Mouse (Mus musculus): Measurements from ENCODE around the gene Zfp618. TPM values are rescaled to one million over a fixed set of nuclear protein-coding genes. Genes with fewer than 3 reads are reported as not detected.

Gene Zfp618
- polyA plus RNA-seq, 1 experiment from 2014 or later: 18.4 TPM

- no peaks in the 10 kb centered on the region for H3K27me3 ChIP-seq (replicated peaks; ENCODE audit: control insufficient read depth, insufficient read depth, low read length)
- no peaks in the 10 kb centered on the region for H3K9me3 ChIP-seq (ENCODE audit: control insufficient read depth, low read length)
- H3K36me3 ChIP-seq (ENCODE audit: control insufficient read depth, insufficient read depth): no peaks in the 10 kb centered on the region
- H3K4me2 ChIP-seq (ENCODE audit: low read length): no peak overlapping the region
- 97% methylated on average over 5 of the region's 5 CpGs for WGBS
- no peak overlapping the region for H3K4me3 ChIP-seq (replicated peaks; ENCODE audit: low read length)
- no peak overlapping the region for H3K27ac ChIP-seq (ENCODE audit: low read length)
- H3K9ac ChIP-seq (replicated peaks; ENCODE audit: low read depth, low read length): no peak overlapping the region
- ATAC-seq: no peak
- peaks cover 3% of the 10 kb centered on the region; the same call in 1 of the 2 replicates for H3K4me1 ChIP-seq (replicated peaks; ENCODE audit: control insufficient read depth, insufficient read depth, low read length)
Observed at GRCm38 (mm10) chr4:62969526-62969925, 4.2 kb downstream of the Zfp618 start.

GRCm38 (mm10) chr4:62971991-62972390, 6.6 kb downstream of the Zfp618 start:
- Histone ChIP-seq H3K9me3 (ENCODE audit: control insufficient read depth, low read length) (no peaks in the 10 kb centered on the region), H3K27me3 (replicated peaks; ENCODE audit: control insufficient read depth, insufficient read depth, low read length) (no peaks in the 10 kb centered on the region), H3K9ac (replicated peaks; ENCODE audit: low read depth, low read length) (no peak overlapping the region), H3K36me3 (ENCODE audit: control insufficient read depth, insufficient read depth) (no peaks in the 10 kb centered on the region), H3K4me3 (replicated peaks; ENCODE audit: low read length) (no peak overlapping the region), H3K27ac (ENCODE audit: low read length) (no peak overlapping the region), H3K4me1 (replicated peaks; ENCODE audit: control insufficient read depth, insufficient read depth, low read length) (0 out of 2 replicates have a peak, but pooled peaks cover 3% of the 10 kb centered on the region), H3K4me2 (ENCODE audit: low read length) (no peak overlapping the region)
- 94% methylated on average over 1 of the region's 1 CpGs for WGBS
- ATAC-seq: no peak

- 58% methylated on average over 3 of the region's 3 CpGs for WGBS
- H3K4me1 ChIP-seq (replicated peaks; ENCODE audit: control insufficient read depth, insufficient read depth, low read length): peaks cover 3% of the 10 kb centered on the region; the same call in 1 of the 2 replicates
- ATAC-seq: no peak
Observed at GRCm38 (mm10) chr4:62973086-62973485, 7.7 kb downstream of the Zfp618 start.

GRCm38 (mm10) chr4:62974901-62975300, 9.5 kb downstream of the Zfp618 start:
- no peaks in the 10 kb centered on the region for H3K9me3 ChIP-seq (ENCODE audit: control insufficient read depth, low read length)
- no peak overlapping the region for H3K27ac ChIP-seq (ENCODE audit: low read length)
- H3K27me3 ChIP-seq (replicated peaks; ENCODE audit: control insufficient read depth, insufficient read depth, low read length): no peaks in the 10 kb centered on the region
- H3K36me3 ChIP-seq (ENCODE audit: control insufficient read depth, insufficient read depth): no peaks in the 10 kb centered on the region
- H3K4me2 ChIP-seq (ENCODE audit: low read length): no peak overlapping the region
- no peak overlapping the region for H3K9ac ChIP-seq (replicated peaks; ENCODE audit: low read depth, low read length)
- 78% methylated on average over 2 of the region's 2 CpGs for WGBS
- peaks cover 12% of the 10 kb centered on the region for H3K4me1 ChIP-seq (replicated peaks; ENCODE audit: control insufficient read depth, insufficient read depth, low read length)
- no peak overlapping the region for H3K4me3 ChIP-seq (replicated peaks; ENCODE audit: low read length)
- ATAC-seq: no peak

More at GRCm38 (mm10) chr4:62973086-62973485, 7.7 kb downstream of the Zfp618 start:
- Histone ChIP-seq H3K9ac (replicated peaks; ENCODE audit: low read depth, low read length) (no peak overlapping the region), H3K4me3 (replicated peaks; ENCODE audit: low read length) (no peak overlapping the region), H3K4me2 (ENCODE audit: low read length) (no peak overlapping the region), H3K9me3 (ENCODE audit: control insufficient read depth, low read length) (no peaks in the 10 kb centered on the region), H3K36me3 (ENCODE audit: control insufficient read depth, insufficient read depth) (no peaks in the 10 kb centered on the region), H3K27me3 (replicated peaks; ENCODE audit: control insufficient read depth, insufficient read depth, low read length) (no peaks in the 10 kb centered on the region), H3K27ac (ENCODE audit: low read length) (no peak overlapping the region)

GRCm38 (mm10) chr4:62975541-62975940, 10.2 kb downstream of the Zfp618 start:
- H3K4me1 ChIP-seq (replicated peaks; ENCODE audit: control insufficient read depth, insufficient read depth, low read length): peaks cover 12% of the 10 kb centered on the region
- H3K27ac ChIP-seq (ENCODE audit: low read length): no peak overlapping the region
- no peak overlapping the region for H3K4me3 ChIP-seq (replicated peaks; ENCODE audit: low read length)
- WGBS: 87% methylated on average over 6 of the region's 6 CpGs
- no peak overlapping the region for H3K9ac ChIP-seq (replicated peaks; ENCODE audit: low read depth, low read length)
- H3K36me3 ChIP-seq (ENCODE audit: control insufficient read depth, insufficient read depth): no peaks in the 10 kb centered on the region
- ATAC-seq: no peak
- H3K4me2 ChIP-seq (ENCODE audit: low read length): no peak overlapping the region
- no peaks in the 10 kb centered on the region for H3K27me3 ChIP-seq (replicated peaks; ENCODE audit: control insufficient read depth, insufficient read depth, low read length)
- no peaks in the 10 kb centered on the region for H3K9me3 ChIP-seq (ENCODE audit: control insufficient read depth, low read length)

- Histone ChIP-seq H3K4me3 (replicated peaks; ENCODE audit: low read length) (no peak overlapping the region), H3K36me3 (ENCODE audit: control insufficient read depth, insufficient read depth) (no peaks in the 10 kb centered on the region), H3K9me3 (ENCODE audit: control insufficient read depth, low read length) (no peaks in the 10 kb centered on the region), H3K4me1 (replicated peaks; ENCODE audit: control insufficient read depth, insufficient read depth, low read length) (peaks cover 12% of the 10 kb centered on the region), H3K9ac (replicated peaks; ENCODE audit: low read depth, low read length) (no peak overlapping the region), H3K27ac (ENCODE audit: low read length) (no peak overlapping the region), H3K4me2 (ENCODE audit: low read length) (no peak overlapping the region), H3K27me3 (replicated peaks; ENCODE audit: control insufficient read depth, insufficient read depth, low read length) (0 out of 2 replicates have a peak, but pooled peaks cover 2% of the 10 kb centered on the region)
- no peak for ATAC-seq
- 92% methylated on average over 6 of the region's 6 CpGs for WGBS
Observed at GRCm38 (mm10) chr4:62977454-62977853, 12.1 kb downstream of the Zfp618 start.

- H3K4me2 ChIP-seq (ENCODE audit: low read length): no peak overlapping the region
- H3K9me3 ChIP-seq (ENCODE audit: control insufficient read depth, low read length): no peaks in the 10 kb centered on the region
- no peaks in the 10 kb centered on the region for H3K36me3 ChIP-seq (ENCODE audit: control insufficient read depth, insufficient read depth)
- H3K9ac ChIP-seq (replicated peaks; ENCODE audit: low read depth, low read length): no peak overlapping the region
- no peak overlapping the region for H3K4me3 ChIP-seq (replicated peaks; ENCODE audit: low read length)
- ATAC-seq: peak; percentile 87
- H3K27me3 ChIP-seq (replicated peaks; ENCODE audit: control insufficient read depth, insufficient read depth, low read length): 0 out of 2 replicates have a peak, but pooled peaks cover 2% of the 10 kb centered on the region
- 5% methylated on average over 10 of the region's 10 CpGs for WGBS
- H3K4me1 ChIP-seq (replicated peaks; ENCODE audit: control insufficient read depth, insufficient read depth, low read length): peaks cover 9% of the 10 kb centered on the region
- H3K27ac ChIP-seq (ENCODE audit: low read length): no peak overlapping the region
Observed at GRCm38 (mm10) chr4:62978501-62978911, 13.1 kb downstream of the Zfp618 start.

GRCm38 (mm10) chr4:62981572-62981971, 16.2 kb downstream of the Zfp618 start:
- Histone ChIP-seq H3K4me1 (replicated peaks; ENCODE audit: control insufficient read depth, insufficient read depth, low read length) (peaks cover 9% of the 10 kb centered on the region), H3K27ac (ENCODE audit: low read length) (no peak overlapping the region), H3K36me3 (ENCODE audit: control insufficient read depth, insufficient read depth) (no peaks in the 10 kb centered on the region), H3K27me3 (replicated peaks; ENCODE audit: control insufficient read depth, insufficient read depth, low read length) (0 out of 2 replicates have a peak, but pooled peaks cover 2% of the 10 kb centered on the region), H3K4me2 (ENCODE audit: low read length) (no peak overlapping the region), H3K9me3 (ENCODE audit: control insufficient read depth, low read length) (no peaks in the 10 kb centered on the region), H3K4me3 (replicated peaks; ENCODE audit: low read length) (no peak overlapping the region), H3K9ac (replicated peaks; ENCODE audit: low read depth, low read length) (no peak overlapping the region)
- WGBS: 92% methylated on average over 2 of the region's 2 CpGs
- ATAC-seq: no peak

- Histone ChIP-seq H3K27ac (ENCODE audit: low read length) (no peak overlapping the region), H3K36me3 (ENCODE audit: control insufficient read depth, insufficient read depth) (no peaks in the 10 kb centered on the region), H3K4me1 (replicated peaks; ENCODE audit: control insufficient read depth, insufficient read depth, low read length) (peaks cover 5% of the 10 kb centered on the region), H3K4me3 (replicated peaks; ENCODE audit: low read length) (no peak overlapping the region), H3K27me3 (replicated peaks; ENCODE audit: control insufficient read depth, insufficient read depth, low read length) (0 out of 2 replicates have a peak, but pooled peaks cover 2% of the 10 kb centered on the region), H3K9ac (replicated peaks; ENCODE audit: low read depth, low read length) (no peak overlapping the region), H3K4me2 (ENCODE audit: low read length) (no peak overlapping the region), H3K9me3 (ENCODE audit: control insufficient read depth, low read length) (no peaks in the 10 kb centered on the region)
- 91% methylated on average over 5 of the region's 5 CpGs for WGBS
- no peak for ATAC-seq
Observed at GRCm38 (mm10) chr4:62983556-62983955, 18.2 kb downstream of the Zfp618 start.

- H3K36me3 ChIP-seq (ENCODE audit: control insufficient read depth, insufficient read depth): no peaks in the 10 kb centered on the region
- peaks cover 6% of the 10 kb centered on the region; the same call in 1 of the 2 replicates for H3K4me1 ChIP-seq (replicated peaks; ENCODE audit: control insufficient read depth, insufficient read depth, low read length)
- no peak overlapping the region for H3K4me2 ChIP-seq (ENCODE audit: low read length)
- H3K27ac ChIP-seq (ENCODE audit: low read length): no peak overlapping the region
- ATAC-seq: peak; percentile 45
- H3K9me3 ChIP-seq (ENCODE audit: control insufficient read depth, low read length): no peaks in the 10 kb centered on the region
- no peak overlapping the region for H3K9ac ChIP-seq (replicated peaks; ENCODE audit: low read depth, low read length)
- no peaks in the 10 kb centered on the region for H3K27me3 ChIP-seq (replicated peaks; ENCODE audit: control insufficient read depth, insufficient read depth, low read length)
- WGBS: 46% methylated on average over 11 of the region's 11 CpGs
- H3K4me3 ChIP-seq (replicated peaks; ENCODE audit: low read length): no peak overlapping the region
Observed at GRCm38 (mm10) chr4:62991336-62991735, 26.0 kb downstream of the Zfp618 start.

Measured in forebrain, embryonic 16.5 days (tissue).